Mouse (Mus musculus) CH12.LX (cell line): ENCODE data around the gene Arhgef17.

ENCODE experiments used
- CTCF ChIP-seq, 2 experiments: IDR thresholded peaks in 1 of 2; conservative IDR thresholded peaks in 1 of 2; 2 replicates each; pipeline ENCODE4 v1.5.1; 2011 to 2012; ENCODE audit warnings: low read depth in 2 of 2, low read length in 2 of 2, improper control_type of control experiment in 1 of 2, inconsistent platforms in 1 of 2, mild to moderate bottlenecking in 1 of 2, moderate library complexity in 1 of 2
- EP300 ChIP-seq: IDR thresholded peaks from 2 replicates; pipeline ENCODE4 v1.6.1; 2011; ENCODE audit warnings: low read length, improper control_type of control experiment
- GABPA ChIP-seq: IDR thresholded peaks from 2 replicates; pipeline ENCODE4 v1.6.1; 2012; ENCODE audit warnings: low read depth, low read length, improper control_type of control experiment, inconsistent platforms; ENCODE audit not compliant: insufficient replicate concordance
- MAX ChIP-seq: IDR thresholded peaks from 2 replicates; pipeline ENCODE4 v1.6.1; 2011; ENCODE audit warnings: low read length, improper control_type of control experiment
- POLR2AphosphoS2 ChIP-seq: IDR thresholded peaks from 2 replicates; pipeline ENCODE4 v1.6.1; 2011; ENCODE audit warnings: low read depth, low read length, improper control_type of control experiment
- SIN3A ChIP-seq: IDR thresholded peaks from 2 replicates; pipeline ENCODE4 v1.6.1; 2012; ENCODE audit warnings: low read length, improper control_type of control experiment, inconsistent platforms

DNA sequence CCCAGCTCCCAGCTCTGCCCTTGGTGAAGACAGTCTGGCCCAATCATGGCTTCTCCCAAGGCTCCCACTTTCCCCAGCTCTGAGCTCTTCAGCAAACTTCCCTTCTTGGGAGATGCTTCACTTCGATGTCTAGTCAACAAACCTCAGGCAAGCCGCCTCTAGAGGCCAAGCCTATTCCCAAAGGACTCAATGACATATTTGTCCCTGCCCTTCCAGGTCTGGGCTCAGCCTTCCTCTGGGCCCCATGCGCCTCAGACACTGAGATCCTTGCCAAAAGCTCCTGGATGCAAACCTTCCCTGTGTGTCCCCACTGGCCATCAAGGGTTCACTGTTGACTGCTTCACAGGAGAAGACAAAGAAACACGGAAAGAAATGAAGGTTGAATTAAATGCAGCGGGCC, 10.6 kb downstream of the Arhgef17 start:
- no peak for TF ChIP-seq CTCF (conservative IDR thresholded peaks at IDR 0.05 in 1 of 2, IDR thresholded peaks at IDR 0.05 in 1 of 2; ENCODE audit: low read depth in 2 of 2, low read length in 2 of 2)
- no peak for TF ChIP-seq EP300
- TF ChIP-seq MAX = no peak
- TF ChIP-seq POLR2AphosphoS2 = no peak
- no peak for TF ChIP-seq GABPA
- no peak for TF ChIP-seq SIN3A
